Mouse (Mus musculus) limb, embryonic 14.5 days (tissue): ENCODE measurements around the gene Atg16l1. TPM values are rescaled to one million over a fixed set of nuclear protein-coding genes. Genes with fewer than 3 reads are reported as not detected.

Experiments used
- ATAC-seq: fragments of 200-750 bp; cut with Nextera tagmentation; 2 replicates; pipeline ENCODE4 v1.8.0; 2017; ENCODE audit warnings: low read depth, moderate number of reproducible peaks, moderate TSS enrichment; ENCODE audit not compliant: low FRiP score
- DNase-seq: peaks from one replicate; pipeline ENCODE4 v3.0.0-alpha.2; 2015; ENCODE audit warnings: low spot score
- H3K27ac ChIP-seq: fragments of 300-500 bp; sonication (generic); replicated peaks from 2 replicates; pipeline ENCODE4 v1.5.1; 2014; ENCODE audit warnings: low read depth, mild to moderate bottlenecking, low read length, moderate library complexity, mixed read lengths
- H3K27me3 ChIP-seq: fragments of 300-500 bp; sonication (generic); 2 replicates; pipeline ENCODE4 v1.6.1; 2014; ENCODE audit warnings: low read length, mixed read lengths; ENCODE audit not compliant: control insufficient read depth, insufficient read depth
- H3K36me3 ChIP-seq: fragments of 300-500 bp; sonication (generic); 2 replicates; pipeline ENCODE4 v1.6.1; 2014; ENCODE audit warnings: mild to moderate bottlenecking, low read length, moderate library complexity, mixed read lengths; ENCODE audit not compliant: control insufficient read depth, insufficient read depth
- H3K4me1 ChIP-seq: fragments of 300-500 bp; sonication (generic); 2 replicates; pipeline ENCODE4 v1.6.1; 2014; ENCODE audit warnings: antibody characterized with exemption, low read length, mixed read lengths; ENCODE audit not compliant: control insufficient read depth, insufficient read depth
- H3K4me2 ChIP-seq: fragments of 300-500 bp; sonication (generic); replicated peaks from 2 replicates; pipeline ENCODE4 v1.6.1; 2014; ENCODE audit warnings: low read depth, mild to moderate bottlenecking, low read length, moderate library complexity; ENCODE audit not compliant: severe bottlenecking
- H3K4me3 ChIP-seq: fragments of 300-500 bp; sonication (generic); replicated peaks from 2 replicates; pipeline ENCODE4 v1.5.1; 2014; ENCODE audit warnings: low read length
- H3K9ac ChIP-seq: fragments of 300-500 bp; sonication (generic); 2 replicates; pipeline ENCODE4 v1.6.1; 2014; ENCODE audit warnings: mild to moderate bottlenecking, low read depth, low read length, moderate library complexity; ENCODE audit not compliant: severe bottlenecking
- H3K9me3 ChIP-seq: fragments of 300-500 bp; sonication (generic); 2 replicates; pipeline ENCODE4 v1.6.1; 2016; ENCODE audit warnings: low read length; ENCODE audit not compliant: control insufficient read depth
- POLR2A ChIP-seq: fragments of 200-500 bp; IDR thresholded peaks from 2 replicates; pipeline ENCODE4 v1.8.0; 2012; ENCODE audit warnings: inconsistent platforms, mild to moderate bottlenecking, moderate library complexity, borderline replicate concordance; ENCODE audit not compliant: insufficient read depth, insufficient read length; ENCODE audit errors: extremely low read depth
- WGBS: fragments of 180-500 bp; shearing (Covaris S2); extraction: QIAGEN DNeasy Blood & Tissue Kit; methylation state at CpG from one replicate; pipeline ENCODE4 v1.1.7; 2014; 5-methylcytosine and 5-hydroxymethylcytosine counted together
- polyA plus RNA-seq, 2 experiments: library from polyadenylated mRNA; depleted of rRNA in 1 of 2; stranded (reverse) in 1 of 2; unstranded in 1 of 2; fragments of >200 nt; fragmentation: Nextera tagmentation in 1 of 2; extraction: Ambion mirVana in 1 of 2; gene quantifications; 2 replicates each; pipeline versions ENCODE4 v1.2.1 to v1.2.3; 2012 to 2014

Gene Atg16l1
- polyA plus RNA-seq, 2 experiments = 32.1 to 41.6 TPM

DNA sequence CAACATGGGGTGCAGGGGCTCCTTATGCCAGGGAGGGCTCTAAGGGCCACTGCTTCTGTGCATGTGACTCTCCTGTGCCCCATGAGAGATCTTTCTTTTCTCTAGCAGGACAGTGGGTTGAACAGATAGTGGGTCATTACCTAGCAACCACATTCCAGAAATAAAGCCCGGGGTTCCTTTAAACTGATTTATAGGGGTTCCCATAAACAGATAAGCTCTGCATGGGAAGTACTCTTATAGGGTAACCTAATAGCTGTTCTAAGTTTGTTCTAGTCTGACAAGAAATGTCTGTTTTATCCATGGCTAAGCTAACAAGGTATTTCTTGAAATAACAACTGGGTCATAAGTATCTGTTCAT, 43.1 kb upstream of the Atg16l1 start:
- no peaks in the 10 kb centered on the region for H3K27me3 ChIP-seq
- TF ChIP-seq POLR2A = no peak
- no peaks in the 10 kb centered on the region for H3K9me3 ChIP-seq
- no peak overlapping the region for H3K27ac ChIP-seq
- no peak overlapping the region for H3K4me3 ChIP-seq
- ATAC-seq (no peak), DNase-seq (no peak)
- H3K4me1 ChIP-seq = no peaks in the 10 kb centered on the region
- no peak overlapping the region for H3K4me2 ChIP-seq
- 65% methylated on average over 1 of the region's 1 CpGs for WGBS
- no peaks in the 10 kb centered on the region for H3K36me3 ChIP-seq
- H3K9ac ChIP-seq = no peak overlapping the region

GRCm38 (mm10) chr1:87721382-87721781, 34.3 kb upstream of the Atg16l1 start:
- Histone ChIP-seq H3K4me2 (no peak overlapping the region), H3K27me3 (no peaks in the 10 kb centered on the region), H3K9ac (no peak overlapping the region), H3K4me3 (no peak overlapping the region), H3K36me3 (no peaks in the 10 kb centered on the region), H3K27ac (no peak overlapping the region), H3K9me3 (no peaks in the 10 kb centered on the region), H3K4me1 (no peaks in the 10 kb centered on the region)
- peak; percentile 31 for DNase-seq
- no peak for TF ChIP-seq POLR2A
- peak; percentile 63; the same call in 1 of the 2 replicates for ATAC-seq
- 29% methylated on average over 8 of the region's 8 CpGs for WGBS

GRCm38 (mm10) chr1:87722081-87722480, 33.6 kb upstream of the Atg16l1 start:
- ATAC-seq = no peak
- H3K9ac ChIP-seq = no peak overlapping the region
- WGBS = 24% methylated on average over 2 of the region's 2 CpGs

GRCm38 (mm10) chr1:87723351-87723750, 32.3 kb upstream of the Atg16l1 start:
- Histone ChIP-seq H3K27ac (no peak overlapping the region), H3K4me2 (no peak overlapping the region), H3K36me3 (no peaks in the 10 kb centered on the region), H3K4me3 (no peak overlapping the region), H3K27me3 (no peaks in the 10 kb centered on the region), H3K9ac (no peak overlapping the region), H3K4me1 (no peaks in the 10 kb centered on the region), H3K9me3 (no peaks in the 10 kb centered on the region)
- TF ChIP-seq POLR2A = no peak
- no peak for DNase-seq
- ATAC-seq = no peak
- WGBS = 80% methylated on average over 4 of the region's 4 CpGs

More at GRCm38 (mm10) chr1:87722081-87722480, 33.6 kb upstream of the Atg16l1 start:
- H3K27me3 ChIP-seq = no peaks in the 10 kb centered on the region
- no peaks in the 10 kb centered on the region for H3K9me3 ChIP-seq
- no peaks in the 10 kb centered on the region for H3K36me3 ChIP-seq
- TF ChIP-seq POLR2A = no peak
- no peak overlapping the region for H3K27ac ChIP-seq
- DNase-seq = no peak
- no peak overlapping the region for H3K4me3 ChIP-seq
- no peaks in the 10 kb centered on the region for H3K4me1 ChIP-seq
- H3K4me2 ChIP-seq = no peak overlapping the region

DNA sequence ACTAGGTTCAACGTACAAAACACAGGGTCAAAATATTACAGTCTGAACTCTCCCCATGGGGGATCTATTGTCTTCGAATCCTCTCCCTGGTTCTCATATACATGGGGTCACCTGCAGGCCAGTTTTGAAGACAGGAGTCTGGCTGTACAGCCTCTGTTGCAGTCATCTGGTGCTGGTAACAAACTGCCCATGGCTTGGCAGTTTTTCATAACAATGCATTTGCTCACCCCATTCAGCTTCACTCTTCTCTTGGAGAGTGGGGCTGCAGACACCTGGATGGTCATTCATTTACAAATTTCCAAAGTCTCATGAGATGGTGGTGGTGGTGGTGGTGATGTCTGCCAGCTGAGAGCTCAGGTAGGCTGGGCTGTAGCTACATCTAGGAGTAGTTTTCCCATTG, 26.6 kb upstream of the Atg16l1 start:
- H3K9me3 ChIP-seq = no peaks in the 10 kb centered on the region
- H3K4me1 ChIP-seq = no peaks in the 10 kb centered on the region
- no peak overlapping the region for H3K4me2 ChIP-seq
- WGBS = 75% methylated on average over 2 of the region's 2 CpGs
- H3K4me3 ChIP-seq = no peak overlapping the region
- H3K27me3 ChIP-seq = no peaks in the 10 kb centered on the region
- no peak overlapping the region for H3K9ac ChIP-seq
- H3K36me3 ChIP-seq = no peaks in the 10 kb centered on the region
- no peak for TF ChIP-seq POLR2A
- DNase-seq = no peak
- ATAC-seq = no peak
- H3K27ac ChIP-seq = no peak overlapping the region

DNA sequence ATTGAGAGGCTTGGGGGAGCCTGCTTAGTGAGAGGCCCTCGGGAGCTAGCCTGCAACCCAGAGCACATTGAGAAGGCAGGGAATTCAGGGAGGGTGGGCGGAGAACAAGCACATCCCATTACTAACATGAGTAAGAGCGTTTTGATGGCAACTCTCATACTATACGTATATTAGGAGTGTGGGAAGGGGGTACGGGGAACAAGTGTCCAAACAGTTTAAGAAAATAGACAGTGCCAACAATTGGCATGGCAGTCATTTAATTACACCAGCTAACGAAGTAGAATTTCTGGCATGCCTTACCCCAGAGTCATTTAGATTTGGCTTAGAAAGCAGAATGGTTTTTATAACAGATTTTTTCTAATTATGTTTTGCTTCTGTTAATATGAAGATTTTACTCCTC, 25.8 kb upstream of the Atg16l1 start:
- DNase-seq = no peak
- no peak overlapping the region for H3K4me3 ChIP-seq
- H3K9me3 ChIP-seq = no peaks in the 10 kb centered on the region
- no peak for TF ChIP-seq POLR2A
- no peak overlapping the region for H3K9ac ChIP-seq
- no peak overlapping the region for H3K4me2 ChIP-seq
- no peak overlapping the region for H3K27ac ChIP-seq
- H3K27me3 ChIP-seq = no peaks in the 10 kb centered on the region
- no peak for ATAC-seq
- no peaks in the 10 kb centered on the region for H3K36me3 ChIP-seq
- WGBS = 77% methylated on average over 6 of the region's 6 CpGs
- no peaks in the 10 kb centered on the region for H3K4me1 ChIP-seq
